Mouse (Mus musculus) forebrain, embryonic 14.5 days (tissue): ENCODE data around the gene Meiob. TPM values are rescaled to one million over a fixed set of nuclear protein-coding genes. Genes with fewer than 3 reads are reported as not detected.

Source experiments
- ATAC-seq: fragments of 200-750 bp; cut with Nextera tagmentation; 2 replicates; pipeline ENCODE4 v1.8.0; 2017; ENCODE audit warnings: mild to moderate bottlenecking, moderate library complexity
- DNase-seq: peaks from one replicate; pipeline ENCODE4 v3.0.0-alpha.2; 2015; ENCODE audit warnings: low spot score
- H3K27ac ChIP-seq: fragments of 300-500 bp; sonication (generic); 2 replicates; pipeline ENCODE4 v1.5.1; 2014; ENCODE audit warnings: low read depth, mild to moderate bottlenecking, control low read depth, low read length, moderate library complexity
- H3K27me3 ChIP-seq: fragments of 300-500 bp; sonication (generic); replicated peaks from 2 replicates; pipeline ENCODE4 v1.6.1; 2014; ENCODE audit warnings: low read length, control low read depth, mixed read lengths; ENCODE audit not compliant: control insufficient read depth, insufficient read depth
- H3K36me3 ChIP-seq: fragments of 300-500 bp; sonication (generic); 2 replicates; pipeline ENCODE4 v1.6.1; 2014; ENCODE audit warnings: low read length, control low read depth; ENCODE audit not compliant: control insufficient read depth, insufficient read depth
- H3K4me1 ChIP-seq: fragments of 300-500 bp; sonication (generic); 2 replicates; pipeline ENCODE4 v1.6.1; 2014; ENCODE audit warnings: antibody characterized with exemption, low read length, control low read depth; ENCODE audit not compliant: control insufficient read depth, insufficient read depth
- H3K4me2 ChIP-seq: fragments of 300-500 bp; sonication (generic); 2 replicates; pipeline ENCODE4 v1.6.1; 2014; ENCODE audit warnings: mild to moderate bottlenecking, control low read depth, low read length
- H3K4me3 ChIP-seq: fragments of 300-500 bp; sonication (generic); 2 replicates; pipeline ENCODE4 v1.5.1; 2014; ENCODE audit warnings: low read depth, low read length, control low read depth
- H3K9ac ChIP-seq: fragments of 300-500 bp; sonication (generic); 2 replicates; pipeline ENCODE4 v1.6.1; 2014; ENCODE audit warnings: mild to moderate bottlenecking, low read length, control low read depth, moderate library complexity
- H3K9me3 ChIP-seq: fragments of 300-500 bp; sonication (generic); replicated peaks from 2 replicates; pipeline ENCODE4 v1.6.1; 2016; ENCODE audit warnings: low read length, control low read depth, mixed read lengths; ENCODE audit not compliant: control insufficient read depth
- WGBS: fragments of 180-500 bp; shearing (Covaris S2); extraction: QIAGEN DNeasy Blood & Tissue Kit; methylation state at CpG from one replicate; pipeline ENCODE4 v1.1.7; 2014; 5-methylcytosine and 5-hydroxymethylcytosine counted together
- polyA plus RNA-seq: library from polyadenylated mRNA; unstranded; fragments of >200 nt; fragmentation: Nextera tagmentation; extraction: Ambion mirVana; gene quantifications from 2 replicates; pipeline ENCODE4 v1.2.1, GENCODE M21; 2014

The Meiob gene
- polyA plus RNA-seq, 1 experiment from 2014 or later = not detected

- DNase-seq = no peak
- Histone ChIP-seq H3K9ac (no peak overlapping the region), H3K9me3 (no peaks in the 10 kb centered on the region), H3K36me3 (no peaks in the 10 kb centered on the region), H3K4me1 (no peaks in the 10 kb centered on the region), H3K4me2 (no peak overlapping the region), H3K27me3 (no peaks in the 10 kb centered on the region), H3K4me3 (no peak overlapping the region), H3K27ac (no peak overlapping the region)
- no peak for ATAC-seq
- WGBS = 80% methylated on average over 1 of the region's 1 CpGs
These were observed 70.3 kb downstream of the Meiob start for GRCm38 (mm10) chr17:24874405-24874745.

- Histone ChIP-seq H3K4me1 (no peaks in the 10 kb centered on the region), H3K36me3 (no peaks in the 10 kb centered on the region), H3K9ac (no peak overlapping the region), H3K4me2 (no peak overlapping the region), H3K27me3 (no peaks in the 10 kb centered on the region), H3K4me3 (no peak overlapping the region), H3K9me3 (no peaks in the 10 kb centered on the region), H3K27ac (no peak overlapping the region)
- ATAC-seq = no peak
- 84% methylated on average over 8 of the region's 8 CpGs for WGBS
- DNase-seq = no peak
These were observed 70.9 kb downstream of the Meiob start for GRCm38 (mm10) chr17:24874989-24875388.

- no peak overlapping the region for H3K4me3 ChIP-seq
- H3K4me1 ChIP-seq = no peaks in the 10 kb centered on the region
- 68% methylated on average over 10 of the region's 10 CpGs for whole genome bisulfite sequencing
- H3K9ac ChIP-seq = no peak overlapping the region
- H3K27ac ChIP-seq = no peak overlapping the region
- DNase-seq (no peak), ATAC-seq (no peak)
- no peak overlapping the region for H3K4me2 ChIP-seq
- 0 out of 2 replicates have a peak, but pooled peaks cover 2% of the 10 kb centered on the region for H3K36me3 ChIP-seq
- H3K9me3 ChIP-seq = no peaks in the 10 kb centered on the region
- no peaks in the 10 kb centered on the region for H3K27me3 ChIP-seq
These were observed 73.4 kb downstream of the Meiob start for GRCm38 (mm10) chr17:24877336-24878116.

- ATAC-seq = no peak
- Histone ChIP-seq H3K4me2 (no peak overlapping the region), H3K4me3 (no peak overlapping the region), H3K27ac (no peak overlapping the region), H3K9me3 (no peaks in the 10 kb centered on the region), H3K36me3 (peaks cover 7% of the 10 kb centered on the region; the same call in 1 of the 2 replicates), H3K9ac (no peak overlapping the region), H3K27me3 (no peaks in the 10 kb centered on the region), H3K4me1 (no peaks in the 10 kb centered on the region)
- WGBS = 44% methylated on average over 5 of the region's 5 CpGs
- no peak for DNase-seq
These were observed 74.0 kb downstream of the Meiob start for GRCm38 (mm10) chr17:24878117-24878397.

GRCm38 (mm10) chr17:24878531-24878930 lies 74.4 kb downstream of the Meiob start:
- H3K4me1 ChIP-seq = no peaks in the 10 kb centered on the region
- WGBS = 68% methylated on average over 8 of the region's 8 CpGs
- no peak overlapping the region for H3K4me3 ChIP-seq
- DNase-seq (no peak), ATAC-seq (no peak)
- H3K4me2 ChIP-seq = no peak overlapping the region
- H3K27ac ChIP-seq = no peak overlapping the region
- no peaks in the 10 kb centered on the region for H3K27me3 ChIP-seq
- no peak overlapping the region for H3K9ac ChIP-seq
- peaks cover 12% of the 10 kb centered on the region; the same call in 1 of the 2 replicates for H3K36me3 ChIP-seq
- no peaks in the 10 kb centered on the region for H3K9me3 ChIP-seq

GRCm38 (mm10) chr17:24881738-24882440 lies 77.8 kb downstream of the Meiob start:
- 45% methylated on average over 7 of the region's 7 CpGs for WGBS
- no peaks in the 10 kb centered on the region for H3K9me3 ChIP-seq
- no peaks in the 10 kb centered on the region for H3K27me3 ChIP-seq
- peak; percentile 18 for DNase-seq
- H3K27ac ChIP-seq = no peak overlapping the region
- no peak overlapping the region for H3K9ac ChIP-seq
- no peak for ATAC-seq
- peaks cover 23% of the 10 kb centered on the region; the same call in 1 of the 2 replicates for H3K36me3 ChIP-seq
- H3K4me2 ChIP-seq = no peak overlapping the region
- H3K4me3 ChIP-seq = no peak overlapping the region
- peaks cover 6% of the 10 kb centered on the region; the same call in 1 of the 2 replicates for H3K4me1 ChIP-seq

- Histone ChIP-seq H3K9me3 (no peaks in the 10 kb centered on the region), H3K27ac (no peak overlapping the region), H3K9ac (no peak overlapping the region), H3K4me3 (no peak overlapping the region), H3K4me1 (peaks cover 15% of the 10 kb centered on the region), H3K36me3 (peaks cover 34% of the 10 kb centered on the region), H3K4me2 (no peak overlapping the region), H3K27me3 (no peaks in the 10 kb centered on the region)
- DNase-seq = no peak
- 89% methylated on average over 6 of the region's 6 CpGs for WGBS
- ATAC-seq = no peak
These were observed 80.3 kb downstream of the Meiob start for GRCm38 (mm10) chr17:24884391-24884790.

GRCm38 (mm10) chr17:24885356-24886133 lies 81.5 kb downstream of the Meiob start:
- Histone ChIP-seq H3K4me2 (peak overlapping the region; percentile 84), H3K9me3 (no peaks in the 10 kb centered on the region), H3K27me3 (no peaks in the 10 kb centered on the region), H3K9ac (peak overlapping the region; percentile 63), H3K36me3 (peaks cover 45% of the 10 kb centered on the region), H3K27ac (no peak overlapping the region), H3K4me3 (peak overlapping the region; percentile 68), H3K4me1 (peaks cover 15% of the 10 kb centered on the region)
- WGBS = 27% methylated on average over 22 of the region's 22 CpGs
- no peak for ATAC-seq
- no peak for DNase-seq
